Mouse (Mus musculus): ENCODE measurements at regions not wholly inside any gene's neighbourhood (a gene's known extent, or its start where the extent isn't known, plus 50 kb on each side); places are given as distances from the start of the nearest gene placed in this dataset.

- DNase-seq (ENCODE audit: low spot score): peak; percentile 56
Observed at GRCm38 (mm10) chr2:173334856-173335595, 58.7 kb upstream of the Pmepa1 start.

- DNase-seq (ENCODE audit: low spot score): peak; percentile 25
Observed at GRCm38 (mm10) chr2:173335859-173336258, 59.5 kb upstream of the Pmepa1 start.

GRCm38 (mm10) chr2:173337666-173338065 is 61.3 kb upstream of the Pmepa1 start:
- DNase-seq (ENCODE audit: low spot score): no peak

- no peak for DNase-seq (ENCODE audit: low spot score)
Observed at GRCm38 (mm10) chr2:173338671-173339070, 62.3 kb upstream of the Pmepa1 start.

- DNase-seq (ENCODE audit: low spot score): no peak
Observed at GRCm38 (mm10) chr2:173339211-173339610, 62.9 kb upstream of the Pmepa1 start.

- DNase-seq (ENCODE audit: low spot score): peak; percentile 74
Observed at GRCm38 (mm10) chr2:173340044-173340601, 63.8 kb upstream of the Pmepa1 start.

GRCm38 (mm10) chr2:173342605-173343260 is 66.4 kb upstream of the Pmepa1 start:
- DNase-seq (ENCODE audit: low spot score): no peak

GRCm38 (mm10) chr2:173343665-173344064 is 67.3 kb upstream of the Pmepa1 start:
- no peak for DNase-seq (ENCODE audit: low spot score)

GRCm38 (mm10) chr2:173344221-173344620 is 67.9 kb upstream of the Pmepa1 start:
- no peak for DNase-seq (ENCODE audit: low spot score)

GRCm38 (mm10) chr2:173347341-173347740 is 71.0 kb upstream of the Pmepa1 start:
- no peak for DNase-seq (ENCODE audit: low spot score)

GRCm38 (mm10) chr2:173348757-173349156 is 72.4 kb upstream of the Pmepa1 start:
- DNase-seq (ENCODE audit: low spot score): no peak

GRCm38 (mm10) chr2:173349510-173349909 is 73.2 kb upstream of the Pmepa1 start:
- DNase-seq (ENCODE audit: low spot score): no peak

- no peak for DNase-seq (ENCODE audit: low spot score)
Observed at GRCm38 (mm10) chr2:173349910-173350309, 73.6 kb upstream of the Pmepa1 start.

- DNase-seq (ENCODE audit: low spot score): no peak
Observed at GRCm38 (mm10) chr2:173350405-173350804, 74.1 kb upstream of the Pmepa1 start.

GRCm38 (mm10) chr2:173350831-173351230 is 74.5 kb upstream of the Pmepa1 start:
- DNase-seq (ENCODE audit: low spot score): no peak

GRCm38 (mm10) chr2:173351831-173352755 is 75.8 kb upstream of the Pmepa1 start:
- no peak for DNase-seq (ENCODE audit: low spot score)

- DNase-seq (ENCODE audit: low spot score): no peak
Observed at GRCm38 (mm10) chr2:173352756-173353139, 76.4 kb upstream of the Pmepa1 start.

- no peak for DNase-seq (ENCODE audit: low spot score)
Observed at GRCm38 (mm10) chr2:173353435-173354241, 77.3 kb upstream of the Pmepa1 start.

GRCm38 (mm10) chr2:173356786-173357185 is 80.5 kb upstream of the Pmepa1 start:
- no peak for DNase-seq (ENCODE audit: low spot score)

- no peak for DNase-seq (ENCODE audit: low spot score)
Observed at GRCm38 (mm10) chr2:173365441-173366166, 89.3 kb upstream of the Pmepa1 start.

- no peak for DNase-seq (ENCODE audit: low spot score)
Observed at GRCm38 (mm10) chr2:173366734-173367133, 90.4 kb upstream of the Pmepa1 start.
